18 mouse cellular contexts compared by ENCODE assay signal in genomic region chr6:86255899-86256298, GRCm38 (mm10).
"Had no signal": no experiment of that assay in that cellular context is flagged by ENCODE, and none has a peak within 500 bp of the region (broad histone marks: within the 10 kb centered on the region; RNA-seq: fewer than 3 reads in every experiment).

No protein-coding gene starts in this region.

- H3K27me3 ChIP-seq: midbrain, embryonic 13.5 days; midbrain, embryonic 15.5 days; neural tube, embryonic 13.5 days; neural tube, embryonic 15.5 days had no signal

- ATAC-seq: midbrain, embryonic 13.5 days; midbrain, embryonic 15.5 days had no signal

- H3K4me3 ChIP-seq: midbrain, embryonic 10.5 days; midbrain, embryonic 13.5 days; midbrain, embryonic 15.5 days; myocyte; neural tube, embryonic 13.5 days; neural tube, embryonic 15.5 days had no signal

- H3K36me3 ChIP-seq: midbrain, embryonic 10.5 days; midbrain, embryonic 13.5 days; midbrain, embryonic 15.5 days; neural tube, embryonic 13.5 days; neural tube, embryonic 15.5 days had no signal

- H3K4me2 ChIP-seq: lung, embryonic 14.5 days; midbrain, embryonic 13.5 days; midbrain, embryonic 15.5 days; neural tube, embryonic 13.5 days; neural tube, embryonic 15.5 days had no signal

- H3K27ac ChIP-seq: midbrain, embryonic 10.5 days; midbrain, embryonic 13.5 days; midbrain, embryonic 15.5 days; neural tube, embryonic 13.5 days; neural tube, embryonic 15.5 days had no signal

- DNase-seq: lung, adult 18-20 months; lung, embryonic 14.5 days; lung, postnatal 10 days; lung, postnatal 4 days; retina, postnatal 1 day; right cerebral cortex, adult 18-20 months; right cerebral cortex, postnatal 25 days; right cerebral cortex, postnatal 4 days; spleen, adult 18-20 months; thymus, adult 18-20 months; thymus, postnatal 14 days; thymus, postnatal 36 days had no signal

- H3K4me1 ChIP-seq: midbrain, embryonic 10.5 days; midbrain, embryonic 13.5 days; midbrain, embryonic 15.5 days; neural tube, embryonic 13.5 days had no signal

- H3K9ac ChIP-seq: lung, embryonic 14.5 days; midbrain, embryonic 13.5 days; midbrain, embryonic 15.5 days; neural tube, embryonic 13.5 days; neural tube, embryonic 15.5 days had no signal

- H3K9me3 ChIP-seq: midbrain, embryonic 10.5 days; midbrain, embryonic 13.5 days; midbrain, embryonic 15.5 days; neural tube, embryonic 13.5 days; neural tube, embryonic 15.5 days had no signal
